Mouse (Mus musculus): ENCODE data around the gene Ap3b1. TPM values are rescaled to one million over a fixed set of nuclear protein-coding genes. Genes with fewer than 3 reads are reported as not detected.

Ap3b1 gene
- polyA plus RNA-seq, 1 experiment from 2014 or later: 34.4 TPM

DNA sequence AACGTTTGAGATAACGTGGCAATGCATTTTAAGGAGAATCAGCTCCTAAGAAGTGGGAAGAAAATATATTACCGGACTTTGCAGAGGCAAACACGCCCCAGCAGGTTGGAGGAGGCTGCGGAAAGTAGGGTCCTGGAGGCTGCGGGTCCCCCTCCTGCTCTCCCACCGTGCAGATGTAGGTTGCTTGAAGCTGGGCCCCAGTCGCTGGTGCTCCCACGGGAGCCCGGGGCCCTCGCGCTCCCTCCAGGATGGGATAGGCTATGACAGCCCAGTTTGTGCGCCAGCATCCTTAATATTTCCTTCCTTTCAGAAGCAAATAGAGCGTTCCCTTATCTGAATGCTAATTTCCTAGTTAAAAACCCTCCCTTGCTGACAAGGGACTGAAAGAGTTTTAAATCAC is 236.5 kb downstream of the Ap3b1 start:
- peaks cover 5 to 9% of the 10 kb centered on the region in 2 experiments; a peak in 3 of 4 replicates for H3K4me1 ChIP-seq (ENCODE audit: control insufficient read depth in 2 of 2, insufficient read depth in 2 of 2, low read length in 2 of 2)
- WGBS: 8% methylated on average over 14 of the region's 14 CpGs
- no peaks in the 10 kb centered on the region for H3K9me3 ChIP-seq (ENCODE audit: control insufficient read depth, low read length)
- ATAC-seq (ENCODE audit: insufficient number of reproducible peaks, insufficient read depth, low FRiP score, low read depth): no peak
- peak overlapping the region; percentile 73; the same call in 1 of the 2 replicates for H3K4me2 ChIP-seq (ENCODE audit: low read length)
- no peak overlapping the region; a peak in 1 of 4 replicates for H3K4me3 ChIP-seq (ENCODE audit: control insufficient read depth in 1 of 2, insufficient read depth in 1 of 2, low read depth in 1 of 2, low read length in 2 of 2)
- H3K9ac ChIP-seq (ENCODE audit: low read length): no peak overlapping the region
- H3K36me3 ChIP-seq (ENCODE audit: control insufficient read depth, insufficient read depth, low read length): no peaks in the 10 kb centered on the region
- H3K27me3 ChIP-seq (ENCODE audit: control insufficient read depth, insufficient read depth, low read length): peaks cover 50% of the 10 kb centered on the region
- H3K27ac ChIP-seq (replicated peaks in 1 of 2; ENCODE audit: control insufficient read depth in 1 of 2, insufficient read depth in 1 of 2, low read depth in 2 of 2, low read length in 2 of 2): no peak overlapping the region

DNA sequence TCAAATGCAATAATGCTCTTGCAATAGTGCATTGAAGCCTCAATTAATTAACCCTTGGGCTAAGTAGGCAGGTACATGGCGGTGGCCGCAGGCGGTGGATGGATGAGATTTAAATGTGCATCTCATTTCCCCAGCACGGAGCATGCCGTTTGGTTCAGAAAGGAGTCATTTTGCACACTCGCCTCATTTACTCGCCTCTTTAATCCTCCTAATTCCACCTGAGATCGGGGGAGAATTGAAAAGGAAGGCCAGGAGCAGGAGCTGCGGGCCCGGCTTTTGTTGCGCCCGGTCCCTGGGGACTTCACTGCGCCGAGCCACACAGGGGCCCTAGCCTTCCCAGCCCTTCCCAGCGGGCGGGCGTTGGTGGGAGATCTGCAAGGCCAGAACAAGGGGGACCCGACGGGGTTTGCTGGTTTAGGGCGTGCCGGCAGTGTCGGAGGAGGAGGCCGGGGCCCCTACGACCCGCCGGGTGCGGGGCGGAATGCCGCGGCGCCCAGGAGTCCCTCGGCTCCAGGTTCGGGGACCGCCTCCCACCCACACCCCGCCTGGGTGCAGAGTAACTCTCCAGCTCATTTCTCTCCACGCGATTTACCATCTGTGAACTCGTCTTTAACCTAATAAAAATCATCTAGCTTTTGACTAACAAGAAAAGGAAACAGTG is 237.1 kb downstream of the Ap3b1 start:
- no peaks in the 10 kb centered on the region for H3K36me3 ChIP-seq (ENCODE audit: control insufficient read depth, insufficient read depth, low read length)
- no peak overlapping the region for H3K27ac ChIP-seq (replicated peaks in 1 of 2; ENCODE audit: control insufficient read depth in 1 of 2, insufficient read depth in 1 of 2, low read depth in 2 of 2, low read length in 2 of 2)
- ATAC-seq (ENCODE audit: insufficient number of reproducible peaks, insufficient read depth, low FRiP score, low read depth): no peak
- H3K4me3 ChIP-seq (ENCODE audit: control insufficient read depth in 1 of 2, insufficient read depth in 1 of 2, low read depth in 1 of 2, low read length in 2 of 2): peak overlapping the region; percentile 37 to 43
- under 1% methylated on average over 38 of the region's 38 CpGs for WGBS
- H3K9me3 ChIP-seq (ENCODE audit: control insufficient read depth, low read length): no peaks in the 10 kb centered on the region
- peaks cover 50% of the 10 kb centered on the region for H3K27me3 ChIP-seq (ENCODE audit: control insufficient read depth, insufficient read depth, low read length)
- H3K4me2 ChIP-seq (ENCODE audit: low read length): peak overlapping the region; percentile 73
- peak overlapping the region; percentile 44; the same call in 1 of the 2 replicates for H3K9ac ChIP-seq (ENCODE audit: low read length)
- peaks cover 5 to 9% of the 10 kb centered on the region in 2 experiments; a peak in 3 of 4 replicates for H3K4me1 ChIP-seq (ENCODE audit: control insufficient read depth in 2 of 2, insufficient read depth in 2 of 2, low read length in 2 of 2)

DNA sequence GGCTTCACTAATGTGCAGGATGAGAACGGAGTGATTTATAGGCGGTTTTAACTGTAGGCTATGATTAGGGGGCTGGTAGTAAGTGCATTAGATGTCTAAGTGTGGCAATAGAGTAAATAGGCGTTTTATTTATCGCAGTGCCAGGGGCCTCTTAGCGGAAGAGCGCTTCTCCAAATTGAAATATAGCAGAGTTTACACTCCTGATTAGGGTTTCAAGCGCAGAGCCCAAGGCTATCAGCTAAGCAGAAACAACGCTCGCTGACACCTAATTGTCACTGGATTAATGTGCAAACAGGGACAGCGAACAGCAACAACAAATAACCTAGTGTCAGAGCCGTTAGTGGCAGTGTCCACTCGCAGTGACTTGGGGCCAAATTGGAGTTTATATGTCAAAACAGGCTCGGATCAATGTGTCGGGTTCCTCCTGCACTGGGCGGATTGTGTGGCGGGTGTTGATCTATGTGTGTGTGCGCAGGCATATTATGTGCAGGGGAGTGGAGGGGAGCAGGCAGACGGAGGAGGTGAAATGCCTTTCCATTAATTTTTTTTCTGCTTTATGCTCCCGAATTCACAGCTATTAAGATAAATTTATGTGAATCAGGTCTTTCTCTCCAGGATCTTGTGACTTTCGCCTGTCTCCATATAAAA is 237.8 kb downstream of the Ap3b1 start:
- 14% methylated on average over 20 of the region's 20 CpGs for WGBS
- peaks cover 50% of the 10 kb centered on the region for H3K27me3 ChIP-seq (ENCODE audit: control insufficient read depth, insufficient read depth, low read length)

DNA sequence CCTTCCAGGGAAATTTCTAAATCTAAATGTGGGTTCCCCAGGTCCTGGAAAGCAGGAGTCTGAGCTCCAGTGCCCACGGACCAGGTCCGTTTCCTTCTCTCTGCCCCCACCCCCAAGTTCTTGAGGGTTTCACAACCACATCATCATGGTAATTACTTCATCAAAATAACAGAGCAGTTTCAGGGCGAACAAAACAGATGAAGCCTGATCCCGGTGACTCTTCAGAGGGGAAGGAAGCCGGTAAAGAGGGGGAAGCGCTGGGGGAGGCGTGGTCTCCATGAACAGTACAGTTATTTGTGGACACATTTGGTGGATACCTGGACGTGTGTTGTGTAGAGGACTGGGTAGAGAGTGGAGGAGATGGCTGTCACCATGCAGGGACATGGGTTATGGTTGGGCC is 241.0 kb downstream of the Ap3b1 start:
- H3K27ac ChIP-seq (replicated peaks in 1 of 2; ENCODE audit: control insufficient read depth in 1 of 2, insufficient read depth in 1 of 2, low read depth in 2 of 2, low read length in 2 of 2): no peak overlapping the region
- H3K9me3 ChIP-seq (ENCODE audit: control insufficient read depth, low read length): no peaks in the 10 kb centered on the region
- H3K36me3 ChIP-seq (ENCODE audit: control insufficient read depth, insufficient read depth, low read length): no peaks in the 10 kb centered on the region
- WGBS: 42% methylated on average over 8 of the region's 8 CpGs
- H3K4me1 ChIP-seq (ENCODE audit: control insufficient read depth in 2 of 2, insufficient read depth in 2 of 2, low read length in 2 of 2): peaks cover 5 to 9% of the 10 kb centered on the region in 2 experiments; a peak in 3 of 4 replicates
- no peak for ATAC-seq (ENCODE audit: insufficient number of reproducible peaks, insufficient read depth, low FRiP score, low read depth)
- no peak overlapping the region for H3K9ac ChIP-seq (ENCODE audit: low read length)
- H3K27me3 ChIP-seq (ENCODE audit: control insufficient read depth, insufficient read depth, low read length): peaks cover 43% of the 10 kb centered on the region
- no peak overlapping the region for H3K4me3 ChIP-seq (ENCODE audit: control insufficient read depth in 1 of 2, insufficient read depth in 1 of 2, low read depth in 1 of 2, low read length in 2 of 2)
- no peak overlapping the region for H3K4me2 ChIP-seq (ENCODE audit: low read length)

More for the DNA sequence above, 237.8 kb downstream of the Ap3b1 start:
- Histone ChIP-seq H3K36me3 (ENCODE audit: control insufficient read depth, insufficient read depth, low read length) (no peaks in the 10 kb centered on the region), H3K4me1 (ENCODE audit: control insufficient read depth in 2 of 2, insufficient read depth in 2 of 2, low read length in 2 of 2) (peaks cover 5 to 9% of the 10 kb centered on the region in 2 experiments; a peak in 3 of 4 replicates), H3K4me2 (ENCODE audit: low read length) (peak overlapping the region; percentile 73), H3K9me3 (ENCODE audit: control insufficient read depth, low read length) (no peaks in the 10 kb centered on the region), H3K4me3 (ENCODE audit: control insufficient read depth in 1 of 2, insufficient read depth in 1 of 2, low read depth in 1 of 2, low read length in 2 of 2) (peak overlapping the region; percentile 37 to 43; a peak in 3 of 4 replicates), H3K9ac (ENCODE audit: low read length) (peak overlapping the region; percentile 44; the same call in 1 of the 2 replicates), H3K27ac (replicated peaks in 1 of 2; ENCODE audit: control insufficient read depth in 1 of 2, insufficient read depth in 1 of 2, low read depth in 2 of 2, low read length in 2 of 2) (no peak overlapping the region)
- ATAC-seq (ENCODE audit: insufficient number of reproducible peaks, insufficient read depth, low FRiP score, low read depth): no peak

DNA sequence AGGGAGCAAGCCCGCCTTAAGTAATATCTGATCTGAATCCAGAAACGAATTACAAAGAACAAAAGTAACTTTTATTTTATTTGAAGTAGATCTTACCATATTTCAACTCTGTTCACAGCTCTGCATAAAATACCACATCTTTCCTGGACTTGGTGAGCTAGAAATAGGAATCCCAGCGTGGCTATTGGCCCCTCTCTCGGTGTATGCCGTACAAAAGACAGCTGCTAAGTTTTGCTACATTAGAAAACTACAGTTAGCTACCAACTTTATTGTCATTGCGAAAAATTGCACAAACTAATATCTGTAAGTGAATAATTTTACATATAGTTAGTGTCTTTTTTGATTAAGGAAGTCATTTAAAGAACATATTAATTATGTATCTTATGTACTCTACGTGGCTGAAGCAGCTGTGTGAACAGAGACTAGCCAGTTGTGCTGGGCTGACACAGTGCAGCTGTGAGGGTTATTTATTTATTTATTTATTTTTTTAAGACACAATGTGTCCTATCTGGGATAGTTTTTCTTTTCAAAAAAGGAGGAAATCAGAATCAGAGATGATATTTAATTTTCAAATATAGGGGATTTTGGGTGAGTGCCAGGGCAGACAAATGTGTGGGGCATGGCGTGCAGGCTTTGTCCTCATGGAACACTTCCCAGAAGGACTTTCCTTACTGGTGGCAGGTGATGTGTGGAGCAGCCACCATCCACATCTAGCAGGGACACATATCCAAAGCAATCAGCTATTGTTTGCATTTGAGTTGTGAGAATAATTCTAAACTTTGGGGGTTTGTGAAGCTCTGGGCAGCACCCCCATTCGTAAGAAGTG is 248.5 kb downstream of the Ap3b1 start:
- no peak overlapping the region for H3K9ac ChIP-seq (ENCODE audit: low read length)
- 84% methylated on average over 9 of the region's 9 CpGs for WGBS
- H3K4me3 ChIP-seq (ENCODE audit: control insufficient read depth in 1 of 2, insufficient read depth in 1 of 2, low read depth in 1 of 2, low read length in 2 of 2): no peak overlapping the region
- H3K9me3 ChIP-seq (ENCODE audit: control insufficient read depth, low read length): no peaks in the 10 kb centered on the region
- no peak overlapping the region for H3K27ac ChIP-seq (replicated peaks in 1 of 2; ENCODE audit: control insufficient read depth in 1 of 2, insufficient read depth in 1 of 2, low read depth in 2 of 2, low read length in 2 of 2)
- no peak overlapping the region for H3K4me2 ChIP-seq (ENCODE audit: low read length)
- no peak for ATAC-seq (ENCODE audit: insufficient number of reproducible peaks, insufficient read depth, low FRiP score, low read depth)
- H3K27me3 ChIP-seq (ENCODE audit: control insufficient read depth, insufficient read depth, low read length): 0 out of 2 replicates have a peak, but pooled peaks cover 4% of the 10 kb centered on the region
- H3K4me1 ChIP-seq (ENCODE audit: control insufficient read depth in 2 of 2, insufficient read depth in 2 of 2, low read length in 2 of 2): peaks cover 0 to 8% of the 10 kb centered on the region in 2 experiments; a peak in 2 of 4 replicates
- no peaks in the 10 kb centered on the region for H3K36me3 ChIP-seq (ENCODE audit: control insufficient read depth, insufficient read depth, low read length)

DNA sequence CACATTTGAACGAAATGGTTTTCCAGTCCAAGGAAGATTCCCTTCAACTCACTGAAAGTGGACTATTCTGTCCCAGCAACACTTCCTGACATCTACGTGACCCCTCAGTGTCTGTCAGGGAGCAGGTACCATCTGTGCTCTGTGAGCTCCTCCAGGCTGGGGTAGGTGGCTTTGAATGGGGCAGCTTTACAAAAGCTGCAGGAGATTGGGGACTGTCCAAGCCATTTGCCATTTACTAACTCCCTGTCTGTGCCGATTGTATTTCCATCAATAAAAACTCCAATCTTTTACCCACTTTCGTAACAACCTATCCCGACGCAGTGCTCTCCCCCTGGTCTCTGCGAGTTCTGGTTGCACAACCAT is 249.1 kb downstream of the Ap3b1 start:
- no peak overlapping the region for H3K4me2 ChIP-seq (ENCODE audit: low read length)
- no peak overlapping the region for H3K4me3 ChIP-seq (ENCODE audit: control insufficient read depth in 1 of 2, insufficient read depth in 1 of 2, low read depth in 1 of 2, low read length in 2 of 2)
- 0 out of 2 replicates have a peak, but pooled peaks cover 4% of the 10 kb centered on the region for H3K27me3 ChIP-seq (ENCODE audit: control insufficient read depth, insufficient read depth, low read length)
- ATAC-seq (ENCODE audit: insufficient number of reproducible peaks, insufficient read depth, low FRiP score, low read depth): no peak
- peaks cover 0 to 8% of the 10 kb centered on the region in 2 experiments; a peak in 2 of 4 replicates for H3K4me1 ChIP-seq (ENCODE audit: control insufficient read depth in 2 of 2, insufficient read depth in 2 of 2, low read length in 2 of 2)
- H3K9ac ChIP-seq (ENCODE audit: low read length): no peak overlapping the region
- WGBS: 76% methylated on average over 7 of the region's 7 CpGs
- no peak overlapping the region for H3K27ac ChIP-seq (replicated peaks in 1 of 2; ENCODE audit: control insufficient read depth in 1 of 2, insufficient read depth in 1 of 2, low read depth in 2 of 2, low read length in 2 of 2)
- H3K36me3 ChIP-seq (ENCODE audit: control insufficient read depth, insufficient read depth, low read length): no peaks in the 10 kb centered on the region
- no peaks in the 10 kb centered on the region for H3K9me3 ChIP-seq (ENCODE audit: control insufficient read depth, low read length)

DNA sequence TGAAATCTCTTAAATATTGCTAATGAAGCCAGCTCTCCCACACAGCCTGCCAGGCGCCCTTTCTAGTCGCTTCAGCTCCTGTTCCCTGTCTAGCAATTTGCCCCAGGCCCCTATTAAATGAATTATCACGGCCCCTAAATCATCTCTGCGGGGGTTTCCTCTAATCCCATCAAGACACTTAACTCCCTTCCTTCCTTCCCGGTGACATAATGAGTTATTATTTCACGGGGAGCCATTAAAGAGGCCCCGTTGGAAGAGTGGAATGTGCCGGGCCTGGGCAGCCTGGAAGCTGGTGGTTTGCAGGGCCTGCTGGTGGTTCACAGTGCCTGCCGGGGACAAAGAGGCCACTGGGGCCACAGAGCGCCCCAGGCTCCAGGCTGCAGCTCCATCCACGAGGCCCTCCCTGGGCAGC is 249.7 kb downstream of the Ap3b1 start:
- no peaks in the 10 kb centered on the region for H3K36me3 ChIP-seq (ENCODE audit: control insufficient read depth, insufficient read depth, low read length)
- H3K4me2 ChIP-seq (ENCODE audit: low read length): no peak overlapping the region
- no peak overlapping the region for H3K27ac ChIP-seq (replicated peaks in 1 of 2; ENCODE audit: control insufficient read depth in 1 of 2, insufficient read depth in 1 of 2, low read depth in 2 of 2, low read length in 2 of 2)
- H3K27me3 ChIP-seq (ENCODE audit: control insufficient read depth, insufficient read depth, low read length): no peaks in the 10 kb centered on the region
- ATAC-seq (ENCODE audit: insufficient number of reproducible peaks, insufficient read depth, low FRiP score, low read depth): no peak
- 20% methylated on average over 11 of the region's 11 CpGs for WGBS
- H3K9me3 ChIP-seq (ENCODE audit: control insufficient read depth, low read length): no peaks in the 10 kb centered on the region
- peaks cover 0 to 8% of the 10 kb centered on the region in 2 experiments; a peak in 2 of 4 replicates for H3K4me1 ChIP-seq (ENCODE audit: control insufficient read depth in 2 of 2, insufficient read depth in 2 of 2, low read length in 2 of 2)
- no peak overlapping the region for H3K9ac ChIP-seq (ENCODE audit: low read length)
- H3K4me3 ChIP-seq (ENCODE audit: control insufficient read depth in 1 of 2, insufficient read depth in 1 of 2, low read depth in 1 of 2, low read length in 2 of 2): no peak overlapping the region

All from heart, embryonic 14.5 days (tissue).